ENCODE assay signal across 17 mouse cellular contexts in genomic region chr9:49714091-49714490, GRCm38 (mm10).
"Had no signal": no experiment of that assay in that cellular context is flagged by ENCODE, and none has a peak within 500 bp of the region (broad histone marks: within the 10 kb centered on the region; RNA-seq: fewer than 3 reads in every experiment).

No protein-coding gene starts in this region.

- H3K9ac ChIP-seq: liver, embryonic 13.5 days; liver, embryonic 15.5 days; liver, postnatal 0 days; lung, embryonic 15.5 days; neural tube, embryonic 12.5 days; stomach, embryonic 15.5 days had no signal

- H3K9me3 ChIP-seq: liver, embryonic 13.5 days; liver, embryonic 15.5 days; lung, embryonic 15.5 days; megakaryocyte, embryonic 14.5 days; neural tube, embryonic 12.5 days; stomach, embryonic 15.5 days had no signal

- H3K4me1 ChIP-seq: liver, embryonic 13.5 days; liver, embryonic 15.5 days; lung, embryonic 15.5 days; megakaryocyte, embryonic 14.5 days; stomach, embryonic 15.5 days had no signal

- H3K27me3 ChIP-seq: liver, embryonic 13.5 days; liver, embryonic 15.5 days; lung, embryonic 15.5 days; megakaryocyte, embryonic 14.5 days; neural tube, embryonic 12.5 days; stomach, embryonic 15.5 days had no signal

- H3K27ac ChIP-seq: liver, embryonic 13.5 days; liver, embryonic 15.5 days; lung, embryonic 15.5 days; macrophage; neural tube, embryonic 12.5 days; stomach, embryonic 15.5 days; stomach, postnatal 0 days had no signal

- H3K4me2 ChIP-seq: liver, embryonic 13.5 days; liver, embryonic 15.5 days; lung, embryonic 15.5 days; neural tube, embryonic 12.5 days; stomach, embryonic 15.5 days had no signal

- H3K4me3 ChIP-seq: liver, embryonic 13.5 days; liver, embryonic 15.5 days; lung, embryonic 15.5 days; megakaryocyte, embryonic 14.5 days; neural tube, embryonic 12.5 days; stomach, embryonic 15.5 days had no signal

- DNase-seq: liver, embryonic 13.5 days; liver, postnatal 0 days; lung, adult 2 months; lung, postnatal 14 days; lung, postnatal 36 days; right cerebral cortex, postnatal 14 days; thymus, adult 2 months; thymus, postnatal 25 days; thymus, postnatal 4 days had no signal

- ATAC-seq: liver, postnatal 0 days; lung, postnatal 0 days had no signal

- H3K36me3 ChIP-seq: liver, embryonic 13.5 days; liver, embryonic 15.5 days; lung, embryonic 15.5 days; stomach, embryonic 15.5 days had no signal
